Mouse (Mus musculus): ENCODE measurements around the gene Krt84.

Gene Krt84

DNA sequence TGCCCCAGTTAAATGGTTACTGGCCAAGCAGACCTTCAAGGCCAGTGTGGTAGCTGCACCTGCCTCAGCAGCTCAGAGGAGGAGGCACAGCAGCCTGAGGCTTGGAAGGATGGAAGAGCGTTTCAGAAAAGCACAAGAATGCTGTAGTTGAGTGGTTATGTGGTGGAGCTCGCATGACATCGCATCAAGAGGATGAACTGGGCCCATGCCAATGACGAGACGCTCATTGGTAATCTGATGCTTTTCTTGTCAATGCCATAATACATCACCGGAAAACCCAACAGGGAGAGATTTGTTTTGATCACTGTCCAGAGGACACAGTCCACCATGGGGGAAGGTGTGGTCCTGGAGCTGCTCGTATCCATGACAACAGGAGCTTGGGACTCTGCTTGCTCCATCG, 37.4 kb downstream of the Krt84 start:
- no peak for DNase-seq (ENCODE audit: low spot score in 2 of 2)

- no peak for DNase-seq (ENCODE audit: low spot score in 2 of 2)
Measured at GRCm38 (mm10) chr15:101494203-101494602, 38.4 kb downstream of the Krt84 start.

DNA sequence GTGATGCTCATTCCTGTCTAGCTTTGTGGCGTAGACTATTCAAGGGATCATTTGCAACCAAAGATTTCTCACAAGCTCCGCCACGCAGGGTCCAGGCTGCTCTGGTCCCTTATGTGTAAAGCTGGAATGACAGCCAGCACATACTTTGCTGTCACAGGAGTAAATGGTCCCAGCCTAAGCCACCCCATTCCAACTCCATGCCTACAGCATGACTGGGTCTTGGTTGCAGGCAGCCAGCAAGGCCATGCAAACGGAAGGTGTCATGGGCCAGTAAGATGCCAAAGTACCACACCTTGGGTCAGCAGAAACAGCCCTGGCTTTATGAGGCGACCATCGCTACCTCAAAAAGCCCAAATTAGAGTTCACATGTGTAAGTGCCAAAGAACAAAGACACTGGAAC, 38.9 kb downstream of the Krt84 start:
- DNase-seq (ENCODE audit: low spot score in 2 of 2): no peak

DNA sequence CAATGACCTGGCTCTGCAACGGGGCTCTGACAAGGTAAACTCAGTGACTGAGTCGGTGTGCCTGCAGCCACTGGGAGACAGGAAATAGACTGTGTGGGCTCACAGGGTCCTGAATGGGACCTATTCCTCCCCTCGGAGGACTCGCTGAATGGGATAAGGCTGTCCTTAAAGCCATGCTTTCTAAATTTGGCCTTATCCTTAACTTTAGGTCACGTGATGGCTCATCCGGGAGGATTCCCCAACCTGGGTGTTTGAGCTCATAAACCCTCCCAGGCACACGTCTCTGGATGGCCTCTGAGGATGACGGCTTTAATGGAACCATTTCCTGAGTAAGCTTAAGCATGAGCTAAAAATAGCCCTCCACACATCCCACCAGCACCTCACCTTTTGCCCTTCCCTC, 39.9 kb downstream of the Krt84 start:
- DNase-seq (ENCODE audit: low spot score in 2 of 2): no peak

- no peak for DNase-seq (ENCODE audit: low spot score in 2 of 2)
Measured at GRCm38 (mm10) chr15:101491431-101491830, 41.2 kb downstream of the Krt84 start, which contains the start of gene Krt83. Gene Krt83, minus strand, starts transcription at chr15:101491512.

GRCm38 (mm10) chr15:101485911-101486635, 46.5 kb downstream of the Krt84 start:
- no peak for DNase-seq (ENCODE audit: low spot score in 2 of 2)

- DNase-seq (ENCODE audit: low spot score in 2 of 2): no peak
Measured at GRCm38 (mm10) chr15:101484939-101485338, 47.7 kb downstream of the Krt84 start.

DNA sequence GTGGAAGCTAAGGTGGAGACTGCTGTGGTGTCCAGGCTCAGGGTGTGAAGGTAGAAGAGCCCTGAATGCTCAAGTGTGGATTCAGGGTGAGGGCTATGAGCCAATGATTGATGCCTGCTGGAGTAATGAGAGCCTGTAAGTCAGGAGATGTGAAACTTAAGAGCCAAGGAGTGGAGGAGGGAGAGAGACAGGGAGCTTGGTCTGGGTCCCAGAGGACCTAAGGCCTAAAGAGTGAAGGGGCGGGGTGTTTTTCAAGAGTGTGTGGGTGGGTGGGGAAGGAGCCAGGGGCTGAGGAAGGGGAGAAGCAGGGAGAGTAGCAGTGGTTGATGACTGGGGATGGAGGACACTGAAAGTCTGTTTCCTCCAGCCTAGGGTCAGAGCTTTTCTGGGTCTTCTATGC, 49.0 kb downstream of the Krt84 start:
- DNase-seq (ENCODE audit: low spot score in 2 of 2): no peak

DNA sequence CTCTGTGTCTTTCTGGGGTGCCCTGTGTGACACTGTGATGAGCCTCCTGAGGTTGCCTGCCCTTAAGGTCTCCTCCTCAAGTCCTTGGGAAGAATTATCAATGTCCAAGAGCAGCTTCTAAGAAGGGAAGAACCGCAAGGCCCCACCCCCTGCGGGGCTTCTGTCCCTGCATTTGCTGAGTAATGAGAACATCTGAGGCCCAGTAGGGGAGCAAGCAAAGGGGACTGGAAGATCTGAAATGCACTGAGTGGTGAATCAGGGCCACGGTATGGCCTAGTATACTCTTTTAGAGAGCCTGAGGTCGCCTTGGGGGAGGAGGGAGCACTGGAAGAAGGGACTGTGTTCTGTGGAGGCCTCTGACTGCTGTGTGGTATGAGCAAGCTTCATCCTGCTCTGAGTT, 50.6 kb downstream of the Krt84 start:
- no peak for DNase-seq (ENCODE audit: low spot score in 2 of 2)

- no peak for DNase-seq (ENCODE audit: low spot score in 2 of 2)
Measured at GRCm38 (mm10) chr15:101479666-101480060, 53.0 kb downstream of the Krt84 start.

DNA sequence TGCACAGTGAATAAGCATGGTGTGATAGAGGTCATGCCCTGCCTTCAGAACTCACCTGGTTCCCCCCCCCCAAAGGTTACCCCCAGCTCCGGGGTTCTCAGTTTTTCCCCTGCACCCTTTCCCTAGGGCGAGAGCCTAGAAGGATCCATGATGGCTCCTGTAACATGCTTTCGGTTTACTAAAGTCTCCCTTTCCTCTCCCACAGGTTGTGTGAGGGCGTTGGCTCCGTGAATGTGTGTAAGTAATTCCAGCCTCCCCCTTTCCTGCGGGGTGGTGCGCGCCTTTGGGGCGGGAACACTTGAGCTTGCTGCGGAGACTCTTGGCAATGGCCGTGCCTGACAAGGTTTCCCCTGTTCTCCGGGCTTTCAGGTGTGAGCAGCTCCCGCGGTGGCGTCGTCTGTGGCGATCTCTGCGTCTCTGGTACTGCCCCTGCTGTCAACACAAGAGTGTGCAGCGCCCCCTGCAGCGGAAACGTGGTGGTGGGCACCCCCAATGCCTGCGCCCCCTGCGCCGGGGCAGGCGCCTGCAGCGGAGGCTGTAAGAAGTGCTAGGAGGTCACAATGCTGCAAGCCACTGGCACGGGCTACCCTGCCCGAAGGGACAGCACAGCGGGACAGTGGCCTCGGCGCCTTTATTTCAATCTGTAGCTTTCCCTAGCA, 53.5 kb downstream of the Krt84 start:
- no peak for DNase-seq (ENCODE audit: low spot score in 2 of 2)

Data from spleen, postnatal 36 days (tissue).